Mouse (Mus musculus) forebrain, embryonic 12.5 days (tissue): ENCODE results near the gene Gm973. TPM values are rescaled to one million over a fixed set of nuclear protein-coding genes. Genes with fewer than 3 reads are reported as not detected.

Experiments used
- ATAC-seq: fragments of 200-750 bp; cut with Nextera tagmentation; 2 replicates; pipeline ENCODE4 v1.8.0; 2017; ENCODE audit warnings: moderate TSS enrichment; ENCODE audit not compliant: low FRiP score
- H3K27ac ChIP-seq: fragments of 300-500 bp; sonication (generic); 2 replicates; pipeline ENCODE4 v1.5.1; 2016; ENCODE audit warnings: mild to moderate bottlenecking
- H3K27me3 ChIP-seq: fragments of 300-500 bp; sonication (generic); 2 replicates; pipeline ENCODE4 v1.6.1; 2016; ENCODE audit warnings: mild to moderate bottlenecking
- H3K36me3 ChIP-seq: fragments of 300-500 bp; sonication (generic); replicated peaks from 2 replicates; pipeline ENCODE4 v1.6.1; 2016; ENCODE audit warnings: mild to moderate bottlenecking
- H3K4me1 ChIP-seq: fragments of 300-500 bp; sonication (generic); 2 replicates; pipeline ENCODE4 v1.6.1; 2016
- H3K4me2 ChIP-seq: fragments of 300-500 bp; sonication (generic); 2 replicates; pipeline ENCODE4 v1.6.1; 2016; ENCODE audit warnings: mild to moderate bottlenecking, moderate library complexity
- H3K4me3 ChIP-seq: fragments of 300-500 bp; sonication (generic); replicated peaks from 2 replicates; pipeline ENCODE4 v1.5.1; 2016; ENCODE audit warnings: mild to moderate bottlenecking
- H3K9ac ChIP-seq: fragments of 300-500 bp; sonication (generic); 2 replicates; pipeline ENCODE4 v1.6.1; 2016; ENCODE audit warnings: mild to moderate bottlenecking
- H3K9me3 ChIP-seq: fragments of 300-500 bp; sonication (generic); 2 replicates; pipeline ENCODE4 v1.6.1; 2016
- WGBS: fragments of 180-500 bp; shearing (Covaris S2); methylation state at CpG from one replicate; pipeline ENCODE4 v1.1.7; 2016; 5-methylcytosine and 5-hydroxymethylcytosine counted together
- polyA plus RNA-seq: library from polyadenylated mRNA; unstranded; fragments of >200 nt; fragmentation: Nextera tagmentation; extraction: Ambion mirVana; gene quantifications from 2 replicates; pipeline ENCODE4 v1.2.1, GENCODE M21; 2016

The Gm973 gene
- polyA plus RNA-seq, 1 experiment from 2014 or later = 1.1 TPM

DNA sequence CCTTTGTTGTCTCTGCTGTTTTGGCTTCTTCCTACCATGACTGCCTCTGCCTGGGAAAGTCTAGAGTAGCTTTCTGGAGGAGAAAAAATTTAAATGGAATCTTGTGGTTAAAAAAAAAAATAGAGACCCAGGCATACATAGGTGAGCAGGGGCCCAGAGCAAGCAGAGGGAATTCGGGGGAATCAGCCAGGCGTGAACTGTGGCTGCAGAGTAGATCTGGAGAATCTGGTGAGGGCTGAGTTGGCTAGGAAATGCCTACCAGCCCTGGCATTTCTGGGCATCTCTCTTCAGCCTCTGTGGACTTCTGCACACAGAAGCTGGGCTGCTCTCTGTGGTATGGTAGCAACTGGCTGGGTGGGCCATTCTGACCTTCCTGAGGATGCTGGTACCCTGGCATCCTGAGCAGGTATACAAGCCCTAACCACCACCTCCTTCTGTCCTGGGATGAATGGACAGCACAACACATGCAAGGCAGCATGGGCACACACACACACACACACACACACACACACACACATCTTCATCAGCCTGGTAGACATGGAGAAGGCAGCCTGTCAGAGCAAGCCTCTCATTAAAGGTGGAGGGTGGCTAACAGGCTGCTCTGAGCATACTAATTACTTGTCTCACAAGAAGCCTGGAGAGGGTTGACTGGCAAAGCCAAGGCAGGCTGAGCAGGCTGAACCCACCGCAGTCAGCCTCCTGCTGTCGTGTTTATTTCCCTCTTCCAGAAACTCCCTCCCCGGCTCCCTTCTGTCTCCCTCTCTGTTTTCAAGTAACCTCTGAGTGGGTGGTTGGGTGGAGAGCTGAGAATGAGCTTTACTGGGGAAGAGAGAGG, 19.1 kb downstream of the Gm973 start:
- WGBS = 12% methylated on average over 5 of the region's 5 CpGs
- no peaks in the 10 kb centered on the region for H3K36me3 ChIP-seq
- peak overlapping the region; percentile 74 for H3K27ac ChIP-seq
- ATAC-seq = peak; percentile 95
- H3K9ac ChIP-seq = no peak overlapping the region
- H3K4me3 ChIP-seq = no peak overlapping the region
- peaks cover 19% of the 10 kb centered on the region for H3K4me1 ChIP-seq
- H3K9me3 ChIP-seq = no peaks in the 10 kb centered on the region
- 0 out of 2 replicates have a peak, but pooled peaks cover 2% of the 10 kb centered on the region for H3K27me3 ChIP-seq
- no peak overlapping the region for H3K4me2 ChIP-seq

GRCm38 (mm10) chr1:59538381-59538780, 22.3 kb downstream of the Gm973 start:
- ATAC-seq = no peak
- H3K27me3 ChIP-seq = no peaks in the 10 kb centered on the region
- H3K36me3 ChIP-seq = no peaks in the 10 kb centered on the region
- no peaks in the 10 kb centered on the region for H3K9me3 ChIP-seq
- no peak overlapping the region for H3K9ac ChIP-seq
- no peak overlapping the region for H3K4me3 ChIP-seq
- H3K4me2 ChIP-seq = no peak overlapping the region
- H3K27ac ChIP-seq = no peak overlapping the region
- 89% methylated on average over 5 of the region's 5 CpGs for WGBS
- peaks cover 26% of the 10 kb centered on the region for H3K4me1 ChIP-seq

DNA sequence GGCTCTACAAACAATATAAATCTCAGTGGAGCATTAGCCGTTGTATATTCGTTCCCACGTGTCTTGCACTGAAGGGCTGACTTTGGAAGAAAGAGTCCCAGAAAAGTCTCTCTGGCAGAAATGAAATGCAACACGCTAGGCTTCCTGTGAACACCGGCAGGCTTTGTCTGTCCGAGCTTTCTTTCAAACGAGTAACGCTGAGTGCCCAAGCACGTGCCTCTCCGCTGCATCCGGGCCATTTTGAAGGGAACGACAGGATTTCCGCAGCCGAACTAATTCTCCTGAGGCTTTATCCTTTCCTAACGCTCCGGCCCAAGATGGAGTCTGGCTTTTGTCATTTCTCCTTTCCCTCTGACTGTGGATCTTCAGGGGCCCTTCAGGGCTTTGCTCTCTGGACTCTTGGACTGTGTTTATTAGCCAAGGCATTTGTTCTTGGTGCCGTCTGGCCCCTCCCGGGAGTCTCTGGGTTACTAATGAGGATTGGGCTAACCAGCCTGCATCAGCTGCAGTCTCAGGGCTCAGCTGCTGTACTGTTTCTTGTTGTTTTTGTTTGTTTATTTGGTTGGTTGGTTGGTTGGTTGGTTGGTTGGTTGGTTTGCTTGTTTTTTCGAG, 24.6 kb downstream of the Gm973 start:
- ATAC-seq = no peak
- H3K4me3 ChIP-seq = no peak overlapping the region
- no peak overlapping the region for H3K4me2 ChIP-seq
- peaks cover 14% of the 10 kb centered on the region for H3K4me1 ChIP-seq
- H3K27ac ChIP-seq = no peak overlapping the region
- 57% methylated on average over 19 of the region's 19 CpGs for WGBS
- no peaks in the 10 kb centered on the region for H3K36me3 ChIP-seq
- no peak overlapping the region for H3K9ac ChIP-seq
- no peaks in the 10 kb centered on the region for H3K9me3 ChIP-seq
- H3K27me3 ChIP-seq = no peaks in the 10 kb centered on the region

DNA sequence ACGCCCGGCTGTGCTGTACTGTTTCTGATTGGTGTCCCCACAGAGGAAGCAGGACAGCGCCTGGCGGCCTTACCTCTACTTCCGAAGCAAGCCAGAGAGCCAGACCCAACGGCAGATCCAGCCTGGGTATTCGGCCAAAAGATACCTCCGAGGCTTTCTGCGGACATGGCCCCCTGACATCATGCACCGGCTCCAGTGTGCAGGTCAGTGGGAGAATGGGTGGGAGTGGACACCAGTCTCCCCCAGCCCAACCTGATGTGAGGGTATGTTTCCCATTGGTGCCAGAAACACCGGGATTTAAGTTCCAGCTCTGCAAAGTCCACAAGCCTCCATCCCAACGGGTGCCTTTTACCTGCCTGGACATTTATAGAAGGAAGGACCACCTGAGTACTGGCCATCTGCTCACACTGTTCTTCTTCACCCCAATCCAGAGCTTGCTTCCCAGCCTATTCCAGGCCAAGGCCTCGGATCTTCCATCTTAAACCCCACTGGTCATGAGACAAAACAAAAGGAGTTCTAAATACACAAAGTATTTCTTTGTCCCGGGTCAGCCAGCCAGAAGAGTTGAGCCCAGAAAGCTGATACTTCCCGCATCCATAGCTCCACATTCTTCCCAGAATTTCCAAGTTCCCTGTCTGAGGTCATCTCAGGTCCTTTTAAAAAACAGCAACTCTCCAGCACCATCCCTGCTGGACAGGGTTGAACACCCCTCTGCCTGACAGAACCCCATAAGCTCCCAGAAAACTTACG, 25.4 kb downstream of the Gm973 start:
- ATAC-seq = 0 out of 2 replicates have a peak, but pooled peaks have one; percentile 9
- Histone ChIP-seq H3K9ac (no peak overlapping the region), H3K27ac (no peak overlapping the region), H3K36me3 (no peaks in the 10 kb centered on the region), H3K4me3 (no peak overlapping the region), H3K9me3 (no peaks in the 10 kb centered on the region), H3K4me1 (peaks cover 7% of the 10 kb centered on the region; the same call in 1 of the 2 replicates), H3K27me3 (no peaks in the 10 kb centered on the region), H3K4me2 (no peak overlapping the region)
- WGBS = 78% methylated on average over 16 of the region's 16 CpGs

GRCm38 (mm10) chr1:59542231-59542630, 26.2 kb downstream of the Gm973 start:
- H3K36me3 ChIP-seq = no peaks in the 10 kb centered on the region
- no peak overlapping the region for H3K27ac ChIP-seq
- no peaks in the 10 kb centered on the region for H3K9me3 ChIP-seq
- no peak overlapping the region for H3K4me3 ChIP-seq
- H3K4me1 ChIP-seq = peaks cover 7% of the 10 kb centered on the region; the same call in 1 of the 2 replicates
- 72% methylated on average over 6 of the region's 6 CpGs for WGBS
- no peak for ATAC-seq
- no peak overlapping the region for H3K4me2 ChIP-seq
- no peak overlapping the region for H3K9ac ChIP-seq
- H3K27me3 ChIP-seq = no peaks in the 10 kb centered on the region

DNA sequence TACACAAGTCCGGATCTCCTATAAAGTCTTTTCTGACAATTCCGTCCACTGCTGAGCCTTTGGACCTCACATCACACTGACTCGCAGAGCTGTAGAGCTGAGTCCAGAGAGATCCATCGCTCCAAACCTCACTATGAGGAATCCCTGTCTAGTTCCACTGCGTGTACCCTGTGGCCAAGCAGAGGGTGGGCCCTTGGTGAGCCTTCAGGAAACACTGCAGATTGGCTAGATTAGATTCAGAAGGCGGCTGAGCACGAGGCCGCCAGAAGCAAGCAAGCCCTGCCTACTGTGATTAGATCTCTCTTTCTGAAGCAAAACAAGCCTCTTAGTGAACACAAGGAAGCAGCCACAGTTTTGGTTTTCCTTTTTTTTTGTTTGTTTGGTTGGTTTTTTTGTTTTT, 27.8 kb downstream of the Gm973 start:
- no peaks in the 10 kb centered on the region for H3K9me3 ChIP-seq
- no peak overlapping the region for H3K4me2 ChIP-seq
- WGBS = 81% methylated on average over 8 of the region's 8 CpGs
- H3K9ac ChIP-seq = no peak overlapping the region
- H3K4me1 ChIP-seq = peaks cover 11% of the 10 kb centered on the region
- H3K4me3 ChIP-seq = no peak overlapping the region
- no peak overlapping the region for H3K27ac ChIP-seq
- no peaks in the 10 kb centered on the region for H3K27me3 ChIP-seq
- no peak for ATAC-seq
- H3K36me3 ChIP-seq = no peaks in the 10 kb centered on the region

DNA sequence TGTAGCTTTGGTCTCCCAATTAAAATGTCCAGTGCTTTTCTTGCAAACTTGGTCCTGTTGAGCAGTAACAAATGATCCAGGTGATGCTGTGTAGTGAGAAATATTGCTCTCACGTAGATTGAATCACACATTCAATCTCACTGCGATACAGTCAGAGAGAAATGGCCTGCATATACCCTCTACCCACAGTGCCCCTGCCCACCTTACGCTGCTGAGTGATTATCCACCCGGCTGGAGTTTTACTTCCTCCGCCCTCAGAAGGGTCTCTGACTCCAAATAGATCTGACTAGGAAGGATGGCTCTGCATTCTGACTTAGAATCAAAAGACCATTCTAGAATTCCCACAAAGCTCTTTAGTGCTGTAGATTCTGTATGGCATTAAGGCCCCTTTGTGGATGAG, 32.4 kb downstream of the Gm973 start:
- peaks cover 6% of the 10 kb centered on the region; the same call in 1 of the 2 replicates for H3K27me3 ChIP-seq
- ATAC-seq = no peak
- H3K27ac ChIP-seq = no peak overlapping the region
- H3K4me3 ChIP-seq = no peak overlapping the region
- peaks cover 15% of the 10 kb centered on the region for H3K4me1 ChIP-seq
- H3K9ac ChIP-seq = no peak overlapping the region
- whole genome bisulfite sequencing = 84% methylated on average over 5 of the region's 5 CpGs
- H3K4me2 ChIP-seq = no peak overlapping the region
- H3K9me3 ChIP-seq = no peaks in the 10 kb centered on the region
- no peaks in the 10 kb centered on the region for H3K36me3 ChIP-seq

GRCm38 (mm10) chr1:59549036-59549675, 33.1 kb downstream of the Gm973 start:
- Histone ChIP-seq H3K27ac (no peak overlapping the region), H3K4me2 (no peak overlapping the region), H3K9me3 (no peaks in the 10 kb centered on the region), H3K27me3 (peaks cover 6% of the 10 kb centered on the region; the same call in 1 of the 2 replicates), H3K36me3 (no peaks in the 10 kb centered on the region), H3K4me1 (peaks cover 20% of the 10 kb centered on the region), H3K4me3 (no peak overlapping the region), H3K9ac (no peak overlapping the region)
- WGBS = 59% methylated on average over 7 of the region's 7 CpGs
- no peak for ATAC-seq

DNA sequence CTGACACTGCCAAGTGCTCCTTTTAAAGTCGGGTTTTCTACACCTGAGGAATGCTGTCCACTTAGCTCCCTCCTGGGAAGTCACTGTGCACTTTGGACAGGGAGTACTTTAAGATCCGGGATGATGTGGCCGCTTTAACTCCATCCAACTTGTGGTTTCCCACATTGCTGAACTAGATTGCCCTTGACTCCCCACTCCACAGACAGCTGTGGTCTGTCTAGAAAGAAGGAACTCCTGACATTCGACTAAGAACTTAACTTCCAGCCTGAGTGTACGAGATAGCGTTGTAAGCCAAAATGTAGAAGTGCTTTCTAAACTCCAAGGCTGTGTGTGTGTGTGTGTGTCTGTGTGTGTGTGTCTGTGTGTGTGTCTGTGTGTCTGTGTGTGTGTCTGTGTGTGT, 34.2 kb downstream of the Gm973 start:
- Histone ChIP-seq H3K36me3 (no peaks in the 10 kb centered on the region), H3K27ac (no peak overlapping the region), H3K27me3 (peaks cover 6% of the 10 kb centered on the region; the same call in 1 of the 2 replicates), H3K4me3 (no peak overlapping the region), H3K4me2 (no peak overlapping the region), H3K4me1 (peaks cover 20% of the 10 kb centered on the region), H3K9me3 (no peaks in the 10 kb centered on the region), H3K9ac (no peak overlapping the region)
- no peak for ATAC-seq
- 78% methylated on average over 6 of the region's 6 CpGs for WGBS

DNA sequence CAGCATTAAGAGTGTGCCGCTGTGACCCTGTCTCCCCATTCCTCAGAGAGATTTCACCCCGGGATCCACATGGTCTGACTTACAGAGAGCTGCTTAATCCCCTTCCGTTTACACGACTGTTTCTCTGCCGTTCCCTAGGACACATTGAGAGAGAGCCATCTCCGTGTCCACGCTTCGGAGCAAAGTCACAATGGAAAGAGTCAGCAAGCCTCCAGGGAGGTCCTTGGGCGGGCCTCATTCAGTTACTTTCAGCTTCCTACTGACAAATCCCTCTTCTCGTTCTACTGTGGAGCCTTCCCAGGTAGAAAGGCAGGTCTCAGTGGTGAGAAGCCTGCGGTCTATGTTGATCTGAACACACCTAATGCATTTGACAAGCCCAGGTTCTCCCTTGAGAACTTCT, 34.9 kb downstream of the Gm973 start:
- H3K9me3 ChIP-seq = no peaks in the 10 kb centered on the region

DNA sequence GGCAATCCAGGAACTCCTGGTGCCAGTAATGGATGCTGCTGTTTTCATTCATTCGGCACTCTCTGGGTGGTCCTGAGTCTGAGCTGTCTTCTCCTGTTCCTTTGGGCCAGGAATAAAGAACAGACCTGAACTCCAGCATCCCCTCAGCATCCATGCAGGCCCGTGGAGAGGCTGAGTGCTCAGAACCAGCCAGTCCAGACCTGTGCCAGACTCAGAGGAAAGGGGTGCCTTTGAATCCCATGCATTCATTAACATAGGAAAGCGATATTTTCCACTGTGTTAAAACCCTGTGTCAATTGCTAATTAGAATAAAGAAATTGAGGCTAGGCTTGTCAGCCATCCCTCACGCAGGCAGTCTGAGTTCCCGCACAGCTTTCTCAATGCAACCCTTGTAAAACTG, 37.6 kb downstream of the Gm973 start:
- Histone ChIP-seq H3K9ac (no peak overlapping the region), H3K27ac (peak overlapping the region; percentile 56; the same call in 1 of the 2 replicates), H3K36me3 (no peaks in the 10 kb centered on the region), H3K9me3 (no peaks in the 10 kb centered on the region), H3K4me2 (no peak overlapping the region), H3K4me3 (no peak overlapping the region), H3K27me3 (peaks cover 6% of the 10 kb centered on the region; the same call in 1 of the 2 replicates), H3K4me1 (peaks cover 19% of the 10 kb centered on the region)
- ATAC-seq = peak; percentile 63; the same call in 1 of the 2 replicates
- 26% methylated on average over 5 of the region's 5 CpGs for WGBS

More for the DNA sequence above, 34.9 kb downstream of the Gm973 start:
- H3K9ac ChIP-seq = no peak overlapping the region
- no peak overlapping the region for H3K4me2 ChIP-seq
- no peak for ATAC-seq
- no peaks in the 10 kb centered on the region for H3K36me3 ChIP-seq
- H3K27ac ChIP-seq = no peak overlapping the region
- peaks cover 6% of the 10 kb centered on the region; the same call in 1 of the 2 replicates for H3K27me3 ChIP-seq
- WGBS = 51% methylated on average over 11 of the region's 11 CpGs
- peaks cover 20% of the 10 kb centered on the region for H3K4me1 ChIP-seq
- no peak overlapping the region for H3K4me3 ChIP-seq

- Histone ChIP-seq H3K27me3 (no peaks in the 10 kb centered on the region), H3K4me1 (no peaks in the 10 kb centered on the region; the same call in 1 of the 2 replicates), H3K9ac (no peak overlapping the region), H3K36me3 (no peaks in the 10 kb centered on the region), H3K27ac (no peak overlapping the region), H3K9me3 (no peaks in the 10 kb centered on the region), H3K4me3 (no peak overlapping the region), H3K4me2 (no peak overlapping the region)
- no peak for ATAC-seq
- 77% methylated on average over 2 of the region's 2 CpGs for WGBS
Measured at GRCm38 (mm10) chr1:59563581-59563980, 47.5 kb downstream of the Gm973 start.
